Mouse (Mus musculus): ENCODE measurements around the gene Taf1c. TPM values are rescaled to one million over a fixed set of nuclear protein-coding genes. Genes with fewer than 3 reads are reported as not detected.

Taf1c gene
- polyA plus RNA-seq, 1 experiment from 2014 or later = 16.7 TPM

DNA sequence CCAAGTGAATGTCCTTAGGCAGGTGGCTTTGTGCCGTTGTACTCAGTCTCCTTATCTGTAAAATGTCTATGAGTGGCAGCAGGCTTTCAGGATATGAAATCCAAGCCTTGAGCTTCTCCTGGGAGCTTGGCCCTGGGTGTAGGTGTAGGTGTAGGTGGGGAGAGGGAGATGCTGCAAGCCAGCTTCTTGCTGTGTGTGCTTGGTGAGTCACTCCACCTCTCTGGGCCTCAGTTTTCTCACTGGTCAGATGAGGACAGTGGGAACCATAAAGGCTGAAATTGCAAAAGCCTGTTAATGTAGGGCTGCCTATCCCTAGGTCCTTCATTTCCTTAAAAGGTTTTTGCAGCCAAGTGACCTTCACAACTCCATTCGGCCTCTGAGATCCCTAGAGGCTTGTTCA, 30.9 kb upstream of the Taf1c start:
- H3K4me2 ChIP-seq (replicated peaks) = no peak overlapping the region
- no peak for ATAC-seq (ENCODE audit: low FRiP score, low read depth)
- H3K27ac ChIP-seq = no peak overlapping the region
- 63% methylated on average over 2 of the region's 2 CpGs for WGBS
- H3K36me3 ChIP-seq = no peaks in the 10 kb centered on the region
- H3K27me3 ChIP-seq (replicated peaks) = peaks cover 14% of the 10 kb centered on the region; the same call in 1 of the 2 replicates
- peaks cover 26% of the 10 kb centered on the region for H3K4me1 ChIP-seq
- H3K4me3 ChIP-seq = no peak overlapping the region
- H3K9ac ChIP-seq = no peak overlapping the region
- no peaks in the 10 kb centered on the region for H3K9me3 ChIP-seq

DNA sequence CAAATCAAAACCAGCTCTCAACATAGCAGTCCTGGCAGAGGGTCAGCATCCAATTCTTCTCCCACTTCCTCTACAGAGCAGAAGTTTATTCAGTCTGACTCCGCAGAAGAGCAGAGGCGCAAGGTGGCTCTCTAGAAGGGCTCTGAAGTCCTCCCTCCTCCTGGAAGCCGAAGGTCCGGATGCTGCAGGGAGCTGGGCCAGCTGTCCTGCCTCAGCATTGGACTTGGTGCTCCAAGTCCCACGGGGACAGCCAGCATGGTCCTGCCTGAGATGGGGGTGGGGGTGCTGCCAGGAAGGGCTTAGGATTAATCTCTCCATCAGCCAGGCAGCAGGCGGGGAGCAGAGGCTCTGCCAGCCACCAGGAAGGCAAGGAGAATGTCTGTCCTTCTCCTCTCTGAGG, 30.4 kb upstream of the Taf1c start, which contains the start of gene Kcng4:
Gene Kcng4, minus strand, starts transcription at position 303 of the 400 bp plus-strand sequence.
- Histone ChIP-seq H3K9ac (no peak within 1 kb of the TSS), H3K4me3 (no peak within 1 kb of the TSS), H3K4me2 (replicated peaks) (no peak within 1 kb of the TSS), H3K27ac (no peak within 1 kb of the TSS), H3K36me3 (no peaks in the 10 kb centered on the region), H3K4me1 (peaks cover 32% of the 10 kb centered on the region), H3K27me3 (replicated peaks) (peaks cover 14% of the 10 kb centered on the region; the same call in 1 of the 2 replicates), H3K9me3 (no peaks in the 10 kb centered on the region)
- ATAC-seq (ENCODE audit: low FRiP score, low read depth) = no peak
- WGBS = 57% methylated on average over 6 of the region's 6 CpGs

DNA sequence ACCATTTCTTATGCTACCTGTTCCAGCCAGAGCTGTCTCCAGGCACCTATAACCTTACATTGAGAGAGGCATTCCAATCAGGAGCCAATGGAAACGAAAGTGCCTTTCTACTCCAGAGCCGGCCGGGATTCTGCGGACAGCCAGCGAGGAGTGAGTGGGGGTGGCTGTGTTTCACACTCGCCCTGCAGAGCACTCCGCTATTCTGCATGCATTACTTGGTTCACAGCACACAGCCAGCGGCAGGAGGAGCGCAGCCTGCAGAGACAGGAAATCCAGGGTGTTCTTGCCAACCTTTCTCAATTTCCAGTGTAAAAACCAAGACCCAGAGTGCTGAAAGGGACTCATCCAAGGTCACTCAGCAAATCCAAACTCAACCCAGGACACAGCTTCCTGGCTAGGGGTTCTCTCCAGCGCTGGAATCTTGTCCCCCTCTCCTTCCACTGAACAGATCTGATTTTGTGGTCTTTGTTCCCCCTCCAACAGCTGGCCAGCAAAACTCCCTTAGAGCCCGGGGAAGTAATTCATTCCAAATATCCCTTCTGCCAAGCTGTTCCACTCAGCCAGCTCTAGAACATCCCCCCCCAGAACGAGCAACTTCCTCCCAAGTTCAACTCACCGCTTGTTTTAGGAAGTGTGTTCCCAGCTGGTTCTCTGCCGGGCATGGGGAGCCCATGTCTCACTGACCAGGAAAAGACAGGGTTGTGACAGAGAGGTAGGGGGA, 29.8 kb upstream of the Taf1c start:
- WGBS = 25% methylated on average over 14 of the region's 14 CpGs
- no peak overlapping the region for H3K4me3 ChIP-seq
- peaks cover 14% of the 10 kb centered on the region; the same call in 1 of the 2 replicates for H3K27me3 ChIP-seq (replicated peaks)
- H3K4me1 ChIP-seq = peaks cover 32% of the 10 kb centered on the region
- no peak overlapping the region for H3K27ac ChIP-seq
- H3K9me3 ChIP-seq = no peaks in the 10 kb centered on the region
- H3K4me2 ChIP-seq (replicated peaks) = no peak overlapping the region
- no peaks in the 10 kb centered on the region for H3K36me3 ChIP-seq
- no peak overlapping the region for H3K9ac ChIP-seq
- no peak for ATAC-seq (ENCODE audit: low FRiP score, low read depth)

DNA sequence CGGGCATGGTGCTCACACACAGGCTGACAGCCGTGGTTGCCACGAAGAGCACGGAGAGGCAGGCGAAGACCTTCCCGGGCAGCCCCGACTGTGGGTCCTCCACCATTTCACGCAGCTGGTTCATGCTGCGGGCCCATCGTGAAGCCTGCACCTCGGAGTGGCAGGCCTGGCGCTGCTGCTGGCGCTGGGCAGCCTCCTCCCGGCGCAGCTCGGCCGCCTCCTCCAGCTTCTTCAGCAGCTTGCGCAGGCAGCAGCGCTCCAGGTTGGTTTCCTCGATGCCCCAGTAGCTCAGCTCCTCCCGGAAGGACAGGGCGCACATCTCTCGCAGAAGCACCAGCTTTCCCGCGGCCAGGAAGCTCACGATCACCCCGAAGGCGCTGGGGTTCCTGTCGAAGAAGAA, 27.9 kb upstream of the Taf1c start:
- 54% methylated on average over 29 of the region's 29 CpGs for WGBS
- Histone ChIP-seq H3K4me2 (replicated peaks) (no peak overlapping the region), H3K36me3 (no peaks in the 10 kb centered on the region), H3K27me3 (replicated peaks) (peaks cover 14% of the 10 kb centered on the region; the same call in 1 of the 2 replicates), H3K9me3 (no peaks in the 10 kb centered on the region), H3K4me1 (peaks cover 35% of the 10 kb centered on the region), H3K4me3 (no peak overlapping the region), H3K9ac (no peak overlapping the region), H3K27ac (no peak overlapping the region)
- ATAC-seq (ENCODE audit: low FRiP score, low read depth) = no peak

DNA sequence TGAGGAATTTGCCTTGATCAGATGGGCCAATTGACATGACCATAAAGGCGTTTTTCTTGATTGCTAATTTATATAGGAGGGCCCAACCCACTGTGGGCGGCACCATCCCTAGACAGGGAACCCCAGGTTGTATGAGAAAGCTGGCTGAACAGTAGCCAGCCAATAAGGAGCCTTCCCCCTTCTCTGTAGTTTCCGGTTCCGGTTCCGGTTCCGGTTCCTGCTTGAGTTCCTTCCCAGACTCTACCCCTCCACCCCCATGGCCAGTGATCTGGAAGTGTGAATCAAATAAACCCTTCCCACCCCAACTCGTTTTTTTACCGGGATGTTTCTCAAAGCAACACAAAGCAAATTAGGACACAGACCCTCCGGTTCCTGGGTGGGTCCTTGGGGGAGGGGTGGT, 27.2 kb upstream of the Taf1c start:
- Histone ChIP-seq H3K27ac (no peak overlapping the region), H3K4me2 (replicated peaks) (no peak overlapping the region), H3K9me3 (no peaks in the 10 kb centered on the region), H3K27me3 (replicated peaks) (peaks cover 14% of the 10 kb centered on the region; the same call in 1 of the 2 replicates), H3K4me1 (peaks cover 39% of the 10 kb centered on the region), H3K4me3 (no peak overlapping the region), H3K36me3 (no peaks in the 10 kb centered on the region), H3K9ac (no peak overlapping the region)
- ATAC-seq (ENCODE audit: low FRiP score, low read depth) = no peak
- 88% methylated on average over 9 of the region's 9 CpGs for WGBS

DNA sequence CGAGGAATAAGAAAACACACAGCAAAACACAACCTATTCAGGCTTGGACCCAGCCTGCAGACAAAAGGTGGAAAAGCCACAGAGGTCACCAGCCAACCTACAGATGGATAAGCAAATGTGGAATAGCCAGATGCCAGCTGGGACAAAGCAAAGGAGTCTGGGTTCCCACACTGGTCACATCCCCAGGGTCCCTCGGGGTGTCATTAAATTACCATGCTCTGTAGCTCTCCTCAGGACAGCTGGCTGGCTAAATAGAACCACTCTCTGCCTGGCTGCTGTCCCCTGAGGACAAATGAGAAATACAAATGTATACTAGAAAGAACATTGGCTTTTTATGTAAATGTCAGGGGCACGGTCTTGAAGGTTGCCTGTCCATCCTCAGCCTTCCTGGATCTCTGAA, 25.8 kb upstream of the Taf1c start:
- Histone ChIP-seq H3K36me3 (no peaks in the 10 kb centered on the region), H3K4me1 (peaks cover 38% of the 10 kb centered on the region), H3K27ac (no peak overlapping the region), H3K4me2 (replicated peaks) (no peak overlapping the region), H3K27me3 (replicated peaks) (peaks cover 14% of the 10 kb centered on the region; the same call in 1 of the 2 replicates), H3K9ac (no peak overlapping the region), H3K4me3 (no peak overlapping the region), H3K9me3 (no peaks in the 10 kb centered on the region)
- no peak for ATAC-seq (ENCODE audit: low FRiP score, low read depth)
- 20% methylated on average over 3 of the region's 3 CpGs for WGBS

DNA sequence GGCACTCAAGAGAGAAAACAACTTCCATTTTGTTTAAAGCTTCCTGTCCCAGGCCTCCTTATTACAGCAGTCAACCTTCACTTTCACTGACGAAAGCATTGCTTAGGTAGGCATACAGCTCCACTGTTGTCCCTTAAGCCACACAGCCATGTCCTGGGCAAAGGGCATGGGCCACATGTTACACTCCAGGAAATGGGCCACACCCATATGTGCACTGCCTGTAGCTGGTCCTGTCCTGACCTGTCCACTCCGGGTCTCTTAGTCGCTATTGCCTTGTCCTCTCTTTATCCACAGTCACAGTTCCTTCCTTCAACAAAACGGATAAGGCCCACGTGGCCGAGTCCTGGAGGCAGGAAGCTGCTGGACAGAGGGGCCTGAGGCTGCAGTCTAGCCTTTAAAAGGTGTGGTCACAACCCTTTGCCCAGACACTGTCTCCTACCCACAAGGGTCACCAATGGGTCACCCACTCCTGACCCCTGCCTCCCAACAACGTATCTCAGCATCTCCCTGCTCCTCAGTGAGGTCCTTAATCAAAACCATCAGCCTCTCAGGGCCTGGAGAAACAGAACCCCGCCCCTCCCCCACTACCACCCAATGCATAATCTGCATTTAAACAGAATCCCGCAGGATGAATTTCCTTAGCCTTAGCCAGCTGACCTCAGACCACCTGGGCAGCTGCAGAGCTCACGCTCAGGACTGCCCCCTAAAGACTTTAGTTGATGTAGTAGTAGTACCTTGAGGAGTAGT, 22.8 kb upstream of the Taf1c start:
- no peak overlapping the region for H3K27ac ChIP-seq

DNA sequence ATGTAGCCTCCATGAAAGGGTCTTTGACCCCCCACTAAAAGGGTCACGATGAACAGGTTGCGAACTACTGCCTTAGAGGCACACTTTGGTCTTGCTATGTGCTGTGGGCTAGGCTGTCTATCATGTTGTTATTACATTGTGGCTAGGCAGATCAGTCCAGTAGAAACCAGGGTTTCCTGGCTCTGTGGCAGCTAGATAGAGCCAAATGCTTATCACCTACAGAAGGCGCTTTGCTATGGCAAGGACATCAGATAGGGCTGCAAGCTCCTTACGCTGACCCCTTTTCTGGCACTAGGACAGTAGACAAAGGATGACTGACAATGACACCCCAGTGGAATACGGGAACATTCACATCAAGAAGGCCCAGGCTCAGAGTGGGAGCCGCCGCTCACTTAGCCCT, 22.2 kb upstream of the Taf1c start:
- Histone ChIP-seq H3K4me1 (peaks cover 18% of the 10 kb centered on the region), H3K4me2 (replicated peaks) (no peak overlapping the region), H3K9me3 (no peaks in the 10 kb centered on the region), H3K36me3 (no peaks in the 10 kb centered on the region), H3K4me3 (no peak overlapping the region), H3K27ac (no peak overlapping the region), H3K9ac (no peak overlapping the region), H3K27me3 (replicated peaks) (no peaks in the 10 kb centered on the region)
- WGBS = 93% methylated on average over 7 of the region's 7 CpGs
- no peak for ATAC-seq (ENCODE audit: low FRiP score, low read depth)

More for the DNA sequence above, 22.8 kb upstream of the Taf1c start:
- H3K4me2 ChIP-seq (replicated peaks) = no peak overlapping the region
- no peaks in the 10 kb centered on the region for H3K9me3 ChIP-seq
- no peaks in the 10 kb centered on the region for H3K36me3 ChIP-seq
- no peak for ATAC-seq (ENCODE audit: low FRiP score, low read depth)
- H3K9ac ChIP-seq = no peak overlapping the region
- H3K4me3 ChIP-seq = no peak overlapping the region
- H3K4me1 ChIP-seq = peaks cover 19% of the 10 kb centered on the region
- whole genome bisulfite sequencing = 42% methylated on average over 10 of the region's 10 CpGs
- no peaks in the 10 kb centered on the region for H3K27me3 ChIP-seq (replicated peaks)

DNA sequence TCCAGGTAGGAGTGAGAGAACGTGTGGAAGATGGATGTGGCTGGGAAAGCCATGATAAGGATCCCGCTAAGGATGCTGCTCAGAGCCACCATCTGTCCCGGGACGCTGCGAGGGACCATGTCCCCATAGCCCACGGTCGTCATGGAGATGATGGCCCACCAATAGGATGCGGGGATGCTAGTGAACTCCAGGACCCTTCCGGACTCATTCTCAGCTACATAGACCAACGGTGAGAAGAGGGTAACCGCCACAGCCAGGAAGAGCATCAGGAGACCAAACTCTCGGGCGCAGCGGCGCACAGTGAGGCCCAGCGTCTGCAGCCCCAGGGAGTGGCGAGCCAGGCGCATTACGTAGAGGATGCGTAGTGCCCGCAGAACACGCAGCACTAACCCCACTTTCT, 20.8 kb upstream of the Taf1c start:
- Histone ChIP-seq H3K4me2 (replicated peaks) (no peak overlapping the region), H3K36me3 (no peaks in the 10 kb centered on the region), H3K9me3 (no peaks in the 10 kb centered on the region), H3K9ac (no peak overlapping the region), H3K27ac (no peak overlapping the region), H3K4me1 (peaks cover 11% of the 10 kb centered on the region), H3K27me3 (replicated peaks) (no peaks in the 10 kb centered on the region), H3K4me3 (no peak overlapping the region)
- no peak for ATAC-seq (ENCODE audit: low FRiP score, low read depth)
- WGBS = 75% methylated on average over 22 of the region's 22 CpGs

DNA sequence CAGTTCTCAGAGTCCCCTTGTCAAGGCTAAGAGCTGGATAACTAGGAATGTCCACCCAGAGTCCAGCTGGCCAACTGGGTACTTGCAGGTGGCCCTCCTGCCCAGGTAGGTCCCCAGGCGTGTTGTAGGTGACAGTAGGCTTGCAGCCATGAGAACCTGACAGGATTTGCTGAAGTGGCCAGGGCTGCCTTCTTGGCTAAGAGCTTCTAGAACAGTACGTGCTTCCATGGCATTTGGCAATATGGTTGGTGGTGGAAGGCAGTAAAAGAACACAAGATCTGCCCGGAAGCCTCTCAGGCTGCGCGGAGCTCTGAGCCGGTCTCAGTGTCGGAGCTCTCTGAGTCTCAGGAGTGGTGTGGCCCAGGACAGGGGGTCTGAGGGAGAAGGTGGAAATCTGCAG, 19.9 kb upstream of the Taf1c start:
- no peak for ATAC-seq (ENCODE audit: low FRiP score, low read depth)
- Histone ChIP-seq H3K27me3 (replicated peaks) (no peaks in the 10 kb centered on the region), H3K9ac (no peak overlapping the region), H3K4me1 (peaks cover 7% of the 10 kb centered on the region), H3K27ac (no peak overlapping the region), H3K36me3 (no peaks in the 10 kb centered on the region), H3K4me3 (no peak overlapping the region), H3K4me2 (replicated peaks) (no peak overlapping the region), H3K9me3 (no peaks in the 10 kb centered on the region)
- 91% methylated on average over 7 of the region's 7 CpGs for WGBS

DNA sequence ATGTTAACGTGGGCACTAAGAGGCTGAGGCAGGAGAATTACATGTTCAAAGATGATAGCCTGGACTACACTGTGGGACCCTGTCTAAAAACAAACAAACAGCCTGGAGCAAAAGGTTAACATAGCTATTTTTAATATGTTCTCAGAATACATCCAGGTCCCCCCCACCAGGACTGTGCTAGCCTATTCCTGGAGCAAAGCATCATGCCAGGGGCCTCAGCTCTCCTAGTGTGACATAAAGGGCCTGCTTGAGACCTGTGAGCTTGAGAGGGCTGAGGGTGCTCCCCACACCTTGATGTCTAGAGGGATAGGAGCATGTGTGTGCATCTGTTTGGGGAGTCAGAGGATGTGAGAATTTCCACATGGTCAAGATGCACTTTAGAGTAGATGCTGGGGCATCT, 18.7 kb upstream of the Taf1c start:
- Histone ChIP-seq H3K4me2 (replicated peaks) (no peak overlapping the region), H3K4me1 (peaks cover 7% of the 10 kb centered on the region), H3K36me3 (no peaks in the 10 kb centered on the region), H3K9ac (no peak overlapping the region), H3K9me3 (no peaks in the 10 kb centered on the region), H3K27ac (no peak overlapping the region), H3K4me3 (no peak overlapping the region), H3K27me3 (replicated peaks) (no peaks in the 10 kb centered on the region)
- ATAC-seq (ENCODE audit: low FRiP score, low read depth) = no peak
- WGBS = 76% methylated on average over 1 of the region's 1 CpGs

DNA sequence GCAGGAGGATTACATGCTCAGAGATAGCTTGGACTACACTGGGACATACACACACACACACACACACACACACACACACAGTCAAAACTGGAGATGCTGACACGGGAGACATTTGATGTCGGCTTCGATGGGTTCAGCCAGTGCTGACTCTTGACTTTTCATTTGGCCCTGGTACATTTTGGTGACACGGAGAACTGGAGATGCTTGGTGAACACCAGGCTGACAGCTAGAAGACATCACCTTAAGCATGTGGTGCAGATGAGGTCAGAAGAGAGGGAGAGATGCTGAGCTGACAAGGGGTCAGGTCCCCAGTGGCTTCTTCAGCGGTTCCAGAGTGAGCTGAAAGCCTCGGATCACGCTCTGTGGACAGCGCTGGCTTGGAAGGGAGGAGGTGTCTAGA, 18.0 kb upstream of the Taf1c start:
- no peak for ATAC-seq (ENCODE audit: low FRiP score, low read depth)
- Histone ChIP-seq H3K9ac (no peak overlapping the region), H3K4me1 (peaks cover 6% of the 10 kb centered on the region), H3K27me3 (replicated peaks) (no peaks in the 10 kb centered on the region), H3K36me3 (no peaks in the 10 kb centered on the region), H3K9me3 (no peaks in the 10 kb centered on the region), H3K27ac (no peak overlapping the region), H3K4me3 (no peak overlapping the region), H3K4me2 (replicated peaks) (no peak overlapping the region)
- 89% methylated on average over 8 of the region's 8 CpGs for WGBS
